Mouse (Mus musculus) kidney, adult 2 months (tissue): ENCODE measurements around the gene Slc10a7.

Experiments used
- CTCF ChIP-seq: fragments of 200-500 bp; conservative IDR thresholded peaks from 2 replicates; pipeline ENCODE4 v1.5.1; 2011; ENCODE audit warnings: low read depth, mild to moderate bottlenecking, control low read depth, low read length, moderate library complexity, mixed read lengths; ENCODE audit not compliant: insufficient read depth, insufficient read length
- POLR2A ChIP-seq: fragments of 200-500 bp; IDR thresholded peaks from one replicate; pipeline ENCODE4 v1.6.1; 2011; ENCODE audit warnings: low read depth, low read length, control low read depth

GRCm38 (mm10) chr8:78584863-78585262, 75.7 kb downstream of the Slc10a7 start:
- no peak for TF ChIP-seq CTCF
- TF ChIP-seq POLR2A: no peak
